Mouse (Mus musculus): ENCODE measurements around the gene Spint2. TPM values are rescaled to one million over a fixed set of nuclear protein-coding genes. Genes with fewer than 3 reads are reported as not detected.
"Not testable (repeated sequence)": the region's sequence is repeated elsewhere in the genome, so short reads cannot be mapped to it uniquely, and the experiment has no call there.

The Spint2 gene
- total RNA-seq, 2 experiments from 2014 or later = 34.8 to 44.9 TPM

GRCm38 (mm10) chr7:29248261-29248841 is 33.4 kb downstream of the Spint2 start, which contains the start of gene 2200002D01Rik:
TSS of gene 2200002D01Rik (minus strand) at chr7:29248466.
- DNase-seq = peak; percentile 44 to 61
- intact Hi-C loops (cut with DNase I) = loop anchor here (5.0 kb wide), 1 partner anchor 121 kb away; the partner anchor contains the start of gene Ryr1

DNA sequence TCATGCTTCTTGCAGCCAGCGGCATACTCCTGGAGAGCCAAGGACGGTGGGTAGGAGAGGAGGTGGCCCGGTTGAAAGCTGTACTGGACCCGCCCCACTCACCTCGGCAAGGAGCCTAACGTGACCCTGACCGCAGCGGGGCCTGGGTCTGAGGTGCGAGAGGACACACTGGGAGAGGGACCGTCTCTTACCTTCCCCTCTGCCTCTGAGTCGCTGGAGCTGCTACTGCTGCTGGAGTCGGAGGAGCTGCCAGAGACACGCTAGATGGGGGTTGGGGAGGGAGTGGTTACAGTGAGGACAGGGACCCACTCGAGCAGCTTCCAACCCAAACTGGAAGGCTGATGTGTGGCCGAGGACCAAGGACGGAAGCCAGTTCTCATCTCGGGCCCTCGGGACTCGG is 34.0 kb downstream of the Spint2 start:
- intact Hi-C loops (cut with DNase I) = loop anchor here (1.0 to 5.0 kb wide), 2 partner anchors 50 to 120 kb away; partner anchors contain the start of gene Ryr1
- DNase-seq = peak in 1 of 2 experiments; percentile 31

GRCm38 (mm10) chr7:29247314-29247700 is 34.4 kb downstream of the Spint2 start:
- intact Hi-C loops (cut with DNase I) = loop anchor here (1.0 to 5.0 kb wide), 2 partner anchors 50 to 120 kb away; partner anchors contain the start of gene Ryr1

DNA sequence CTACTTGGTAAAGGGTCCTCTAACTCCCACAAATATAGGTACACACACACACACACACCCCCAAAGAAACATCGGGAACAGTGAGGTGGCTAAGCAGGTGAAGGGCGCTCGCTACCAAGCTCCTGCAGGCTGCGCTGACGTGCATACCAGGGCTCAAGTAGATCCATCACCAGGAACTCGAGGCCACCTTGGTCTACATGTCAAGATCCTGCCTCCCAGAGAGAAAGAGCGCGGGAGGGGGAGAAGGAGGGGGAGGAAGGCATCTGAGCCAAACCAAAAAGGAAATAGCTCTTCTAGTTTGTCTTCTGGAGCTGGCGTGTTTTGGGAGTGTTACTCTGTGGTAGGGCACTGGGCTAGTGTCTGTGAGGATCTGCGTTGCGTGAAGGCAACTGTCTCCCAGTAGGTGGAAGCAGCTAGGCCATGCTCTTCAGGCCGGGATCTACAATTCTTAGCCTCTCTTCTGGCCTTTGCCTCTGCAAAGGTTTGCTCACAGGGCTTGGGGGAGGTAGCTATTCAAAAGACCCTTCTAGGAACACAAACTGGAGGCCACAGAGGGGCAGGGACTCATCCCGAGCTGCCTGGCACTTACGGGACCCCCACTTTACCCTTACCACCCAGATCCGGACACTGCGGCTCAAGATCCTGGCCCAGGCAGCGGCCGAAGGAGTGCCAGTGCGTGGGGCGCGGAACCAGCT is 34.9 kb downstream of the Spint2 start:
- intact Hi-C loops (cut with DNase I) = loop anchor here (1.0 to 5.0 kb wide), 2 partner anchors 51 to 119 kb away; partner anchors contain the start of gene Ryr1
- no peak for DNase-seq

More at GRCm38 (mm10) chr7:29247314-29247700, 34.4 kb downstream of the Spint2 start:
- DNase-seq = peak; percentile 86 to 94

DNA sequence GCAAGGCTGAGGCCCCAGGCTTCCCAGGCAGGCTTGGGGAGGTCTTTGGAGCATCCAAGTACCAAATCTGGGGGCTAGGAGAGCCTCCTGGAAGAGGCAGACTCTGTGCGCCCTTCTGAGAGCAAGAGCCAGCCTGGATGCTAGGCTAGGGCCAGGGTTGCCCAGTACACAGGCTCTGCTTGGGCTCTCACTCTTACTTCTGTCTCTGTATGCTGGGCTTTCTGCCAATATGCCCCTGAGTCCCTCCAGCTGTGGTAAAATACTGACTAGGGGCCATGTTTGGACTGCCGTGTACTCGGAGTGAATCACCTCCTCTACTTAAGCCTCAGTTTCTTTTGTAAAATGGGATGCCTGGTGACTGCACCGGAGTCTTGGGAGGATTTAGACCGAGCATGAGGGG is 35.7 kb downstream of the Spint2 start:
- no peak for DNase-seq
- intact Hi-C loops (cut with DNase I) = loop anchor here (5.0 kb wide), 1 partner anchor 119 kb away; the partner anchor contains the start of gene Ryr1

GRCm38 (mm10) chr7:29244732-29245416 is 36.8 kb downstream of the Spint2 start:
- intact Hi-C loops (cut with DNase I) = loop anchor here (2.0 to 5.0 kb wide), 2 partner anchors 64 to 118 kb away; partner anchors contain the start of genes Psmd8 and Ryr1
- DNase-seq = peak in 1 of 2 experiments; percentile 28

DNA sequence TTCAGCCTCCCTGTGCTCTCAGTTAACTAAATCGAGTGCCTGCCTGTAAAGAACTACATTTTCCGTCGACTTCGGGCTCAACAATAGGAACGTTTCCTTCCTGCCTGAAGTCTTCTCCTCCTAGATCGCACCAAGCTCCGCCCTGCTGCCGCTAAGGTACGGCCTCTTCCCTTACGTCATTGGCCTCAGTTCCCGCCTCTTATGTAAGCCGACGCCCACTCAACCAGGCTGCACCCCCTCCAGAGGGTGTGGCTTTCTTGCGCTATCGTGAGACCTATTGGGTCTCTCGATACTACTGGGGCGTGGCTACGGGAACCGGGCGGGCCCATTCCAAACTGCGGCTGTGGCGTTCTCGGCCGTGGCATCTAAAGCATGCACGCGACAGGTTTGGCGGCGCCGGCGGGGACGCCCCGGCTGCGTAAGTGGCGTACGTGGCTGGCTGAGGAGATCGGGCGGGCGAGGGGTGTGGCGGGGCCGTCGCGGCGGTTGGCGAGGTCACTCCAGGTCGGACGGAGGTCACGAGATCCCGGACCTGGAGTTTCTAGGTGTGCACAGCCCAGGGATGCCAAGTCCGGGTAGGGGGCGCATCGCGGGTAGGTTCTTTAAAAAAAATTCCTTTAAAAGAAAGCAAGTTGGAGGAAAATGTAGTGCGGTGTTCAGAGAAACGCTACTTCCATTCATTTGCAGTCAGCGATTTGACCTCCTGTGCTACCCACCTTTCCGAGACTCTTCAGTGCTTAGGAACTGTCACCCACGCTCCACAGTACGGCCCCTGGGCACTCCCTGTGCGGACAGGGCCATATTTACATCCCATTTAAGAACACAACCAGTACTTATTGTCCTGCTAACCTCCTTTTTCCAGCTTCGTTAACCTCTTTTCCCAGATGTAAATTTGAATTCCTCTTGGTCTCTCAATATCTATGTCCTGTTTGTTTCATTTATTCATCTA is 43.4 kb downstream of the Spint2 start, which contains the start of gene Yif1b:
TSS of gene Yif1b (plus strand) at position 311 of the 949 bp plus-strand sequence.
- intact Hi-C loops (cut with DNase I) = loop anchor here (10.0 kb wide), 2 partner anchors 443 to 473 kb away; partner anchors contain the start of genes Nfkbib and Sirt2
- DNase-seq = peak; percentile 94 to 98

GRCm38 (mm10) chr7:29237596-29237995 is 44.1 kb downstream of the Spint2 start:
- DNase-seq = not testable (repeated sequence)
- intact Hi-C loops (cut with DNase I) = loop anchor here (10.0 kb wide), 2 partner anchors 443 to 473 kb away; partner anchors contain the start of genes Nfkbib and Sirt2

DNA sequence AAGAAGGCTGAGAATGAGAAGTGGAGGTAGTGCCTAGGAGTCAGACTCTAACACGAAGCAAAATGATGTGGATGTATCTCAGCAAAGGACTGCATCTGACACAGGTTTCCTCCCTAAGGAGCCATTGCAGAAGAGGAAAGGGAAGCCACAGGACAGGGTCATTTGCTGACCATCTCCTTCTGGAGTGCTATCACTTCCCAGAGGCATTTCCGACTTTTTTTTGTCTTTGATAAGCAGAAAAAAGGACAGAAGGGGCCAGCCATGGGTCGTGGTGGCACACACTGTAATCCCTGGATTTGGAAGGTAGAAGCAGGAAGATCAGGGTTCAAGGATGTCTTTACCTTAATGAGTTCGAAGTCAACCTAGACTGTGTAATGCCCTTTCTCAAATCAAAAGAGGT is 45.1 kb downstream of the Spint2 start:
- intact Hi-C loops (cut with DNase I) = loop anchor here (10.0 kb wide), 2 partner anchors 442 to 472 kb away; partner anchors contain the start of genes Nfkbib and Sirt2

GRCm38 (mm10) chr7:29234661-29235060 is 47.1 kb downstream of the Spint2 start:
- DNase-seq = no peak
- intact Hi-C loops (cut with DNase I) = loop anchor here (5.0 to 10.0 kb wide), 4 partner anchors 52 to 470 kb away; partner anchors contain the start of genes Eif3k, Map4k1, Nfkbib and Psmd8

More for the DNA sequence above, 45.1 kb downstream of the Spint2 start:
- DNase-seq = no peak

DNA sequence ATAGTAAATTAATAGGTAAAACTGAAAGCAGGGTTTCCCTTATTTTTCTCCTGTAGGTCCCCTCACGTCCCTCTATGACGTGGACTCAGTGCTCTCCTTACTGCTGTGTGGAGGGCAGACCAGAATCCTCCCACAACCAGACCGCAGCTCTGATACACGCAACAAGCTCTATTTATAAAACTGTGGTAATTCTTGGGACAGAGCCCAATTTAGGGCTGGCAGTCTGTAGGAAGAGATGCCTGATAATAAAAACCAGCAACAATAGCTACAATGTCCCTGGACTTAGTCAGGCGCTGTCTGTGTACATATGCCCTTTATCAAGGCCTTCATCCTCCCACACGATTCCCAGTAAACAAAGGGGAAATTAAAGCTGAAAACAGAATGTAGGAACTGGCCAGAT is 48.0 kb downstream of the Spint2 start:
- intact Hi-C loops (cut with DNase I) = loop anchor here (5.0 to 10.0 kb wide), 4 partner anchors 51 to 469 kb away; partner anchors contain the start of genes Eif3k, Map4k1, Nfkbib and Psmd8
- DNase-seq = no peak

GRCm38 (mm10) chr7:29232247-29233013 is 49.3 kb downstream of the Spint2 start, which contains the start of gene Kcnk6:
TSS of gene Kcnk6 (minus strand) at chr7:29232515.
- peak; percentile 70 to 77 for DNase-seq
- intact Hi-C loops (cut with DNase I) = loop anchor here (5.0 to 10.0 kb wide), 4 partner anchors 50 to 468 kb away; partner anchors contain the start of genes Eif3k, Map4k1, Nfkbib and Psmd8

GRCm38 (mm10) chr7:29231517-29231916 is 50.2 kb downstream of the Spint2 start:
- intact Hi-C loops (cut with DNase I) = loop anchor here (5.0 to 10.0 kb wide), 4 partner anchors 49 to 467 kb away; partner anchors contain the start of genes Eif3k, Map4k1, Nfkbib and Psmd8
- no peak for DNase-seq

DNA sequence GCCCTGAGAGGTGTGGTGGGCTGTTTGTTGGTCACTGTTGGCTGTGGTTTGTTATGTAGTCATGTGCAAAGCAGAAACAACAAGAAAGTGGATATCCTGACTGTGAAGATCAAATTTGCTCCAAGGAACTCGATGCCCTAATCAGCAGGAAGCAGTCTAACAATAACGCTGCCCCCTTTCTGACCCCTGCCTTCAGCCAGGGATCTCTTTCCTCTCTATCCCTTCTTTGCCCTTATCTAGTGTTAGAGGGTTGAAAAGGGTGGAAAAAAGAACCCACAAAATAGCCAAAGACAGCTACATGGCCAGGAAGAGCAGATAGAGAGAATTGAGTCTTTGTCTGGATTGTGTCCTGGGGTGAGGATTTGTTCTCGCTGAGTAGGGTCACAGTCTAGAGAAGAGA is 51.2 kb downstream of the Spint2 start:
- DNase-seq = no peak
- intact Hi-C loops (cut with DNase I) = loop anchor here (5.0 to 10.0 kb wide), 4 partner anchors 48 to 466 kb away; partner anchors contain the start of genes Eif3k, Map4k1, Nfkbib and Psmd8

DNA sequence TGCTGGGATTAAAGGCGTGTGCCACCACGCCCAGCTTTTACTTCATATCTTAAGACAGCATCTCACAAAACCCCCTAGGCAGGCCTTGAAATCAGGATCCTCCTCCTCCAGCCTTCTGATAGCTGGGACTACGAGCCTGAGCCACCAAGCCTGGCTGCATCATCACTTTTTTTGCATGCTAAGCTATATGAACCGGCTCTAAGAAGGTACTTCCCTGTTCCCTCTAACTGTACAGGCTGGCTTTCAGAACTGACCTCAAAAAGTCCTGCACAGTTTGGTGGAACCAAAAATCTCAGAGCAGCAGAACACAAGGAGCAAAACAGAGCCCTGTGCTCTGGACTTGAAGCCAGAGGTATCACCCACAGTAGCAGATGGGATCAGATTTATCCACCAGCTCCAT is 53.5 kb downstream of the Spint2 start:
- no peak for DNase-seq
- intact Hi-C loops (cut with DNase I) = no loop called here

- intact Hi-C loops (cut with DNase I) = no loop called here
- no peak for DNase-seq
These were observed 56.2 kb downstream of the Spint2 start for GRCm38 (mm10) chr7:29225520-29225919.

GRCm38 (mm10) chr7:29224756-29225394 is 56.8 kb downstream of the Spint2 start:
- intact Hi-C loops (cut with DNase I) = no loop called here
- no peak for DNase-seq

Data from heart, postnatal 36 days (tissue).